ENCODE assay signal across 8 mouse cellular contexts in the genomic region with DNA sequence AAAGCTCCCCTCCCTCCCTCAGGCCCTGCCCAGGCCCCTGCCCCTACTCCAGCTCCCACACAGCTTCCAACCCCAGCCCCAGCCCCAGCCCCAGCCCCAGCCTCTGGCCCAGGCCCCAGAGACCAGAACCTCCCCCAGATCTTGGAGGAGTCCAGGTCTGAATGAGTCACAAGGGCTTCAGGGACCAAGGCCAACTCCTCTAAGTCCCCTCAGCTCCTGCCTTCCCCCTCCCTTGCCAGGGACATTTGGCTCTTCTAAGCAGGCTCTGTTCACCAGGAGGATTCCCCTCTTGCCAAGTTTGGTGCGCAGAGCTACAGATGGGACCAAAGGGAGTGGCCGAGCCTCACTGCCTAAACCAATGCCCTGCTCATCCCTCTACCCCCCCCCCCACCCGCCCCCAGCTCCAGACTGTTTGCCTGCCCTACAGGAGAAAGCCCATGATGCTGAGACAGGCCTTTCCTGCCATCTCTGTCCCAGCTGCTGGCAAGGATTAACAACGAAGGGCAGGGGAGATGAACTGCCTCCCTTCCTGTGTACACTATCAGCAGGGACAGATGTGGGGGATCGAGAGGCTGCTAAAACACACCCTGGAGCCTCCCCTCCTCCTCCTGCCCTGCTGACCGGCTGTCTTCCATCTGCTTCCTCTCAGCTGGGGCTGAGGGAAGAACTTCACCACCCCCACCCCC. TPM values are rescaled to one million over a fixed set of nuclear protein-coding genes. Genes with fewer than 3 reads are reported as not detected.
A peak's percentile ranks its signal among the peaks of the same experiment; 100 is the strongest.
DNase-seq lines count a peak whose midpoint lies in the region; ATAC-seq lines count a peak whose summit lies in the region.

No protein-coding gene starts in this region.

- H3K4me1 ChIP-seq in erythroblast, embryonic 14.5 days (ENCODE audit: control insufficient read depth), result peaks cover 52% of the 10 kb centered on the region
- peaks cover 50% of the 10 kb centered on the region for H3K4me1 ChIP-seq in heart, embryonic 15.5 days (replicated peaks)

- H3K27ac ChIP-seq in heart, embryonic 15.5 days, result peak overlapping the region; percentile 80

- H3K4me2 ChIP-seq in heart, embryonic 15.5 days, result no peak overlapping the region; the same call in 1 of the 2 replicates

- peaks cover 2% of the 10 kb centered on the region for H3K27me3 ChIP-seq in erythroblast, embryonic 14.5 days (ENCODE audit: control insufficient read depth)
- H3K27me3 ChIP-seq in heart, embryonic 15.5 days, result no peaks in the 10 kb centered on the region

- peak overlapping the region; percentile 41 for H3K4me3 ChIP-seq in erythroblast, embryonic 14.5 days (replicated peaks)
- no peak overlapping the region for H3K4me3 ChIP-seq in heart, embryonic 15.5 days

- peaks cover 7% of the 10 kb centered on the region; the same call in 1 of the 2 replicates for H3K9me3 ChIP-seq in erythroblast, embryonic 14.5 days (ENCODE audit: control insufficient read depth, low read length)
- no peaks in the 10 kb centered on the region for H3K9me3 ChIP-seq in heart, embryonic 15.5 days (replicated peaks)

- ATAC-seq in heart, embryonic 15.5 days (replicated peaks; ENCODE audit: insufficient number of reproducible peaks, insufficient read depth, low FRiP score, low read depth), result peak; percentile 85

- WGBS in heart, embryonic 15.5 days, result 7% methylated on average over 6 of the region's 6 CpGs

- peaks cover 66% of the 10 kb centered on the region for H3K36me3 ChIP-seq in erythroblast, embryonic 14.5 days (ENCODE audit: control insufficient read depth)
- 0 out of 2 replicates have a peak, but pooled peaks cover 4% of the 10 kb centered on the region for H3K36me3 ChIP-seq in heart, embryonic 15.5 days

- H3K9ac ChIP-seq in heart, embryonic 15.5 days, result no peak overlapping the region

- DNase-seq in MN1 (ENCODE audit: low spot score), result peak; percentile 93
- peak; percentile 62 for DNase-seq in c-Kit-positive CD71-positive TER-119-negative erythroid progenitor cells, embryonic 14.5 days (ENCODE audit: low read depth)
- DNase-seq in kidney, postnatal 25 days, result peak; percentile 45 to 83
- peak; percentile 88 for DNase-seq in lung, postnatal 10 days
- DNase-seq in skeletal muscle tissue, adult 2 months (ENCODE audit: low read depth, low spot score), result peak; percentile 92
- DNase-seq in B cell, adult 2 months, result no peak

RNA-seq across cellular contexts. Expression of gene Ccr10, which starts 14.4 kb away (rescaled TPM):
- polyA plus RNA-seq in erythroblast, embryonic 14.5 days (2012), result 0.02 TPM in 1 of 2 replicates, not detected in the other
- polyA plus RNA-seq in heart, embryonic 15.5 days (2015; fragmentation: Nextera tagmentation; extraction: Ambion mirVana), result 0.28 and 0.38 TPM in 2 replicates

RNA-seq across cellular contexts. Expression of gene Plekhh3, which starts 18.5 kb away (rescaled TPM):
- polyA plus RNA-seq in erythroblast, embryonic 14.5 days (2012), result 0.15 and 0.21 TPM in 2 replicates
- 10.5 and 13.6 TPM in 2 replicates for polyA plus RNA-seq in heart, embryonic 15.5 days (2015; fragmentation: Nextera tagmentation; extraction: Ambion mirVana)

RNA-seq across cellular contexts. Expression of gene Cntnap1, which starts 19.3 kb away (rescaled TPM):
- polyA plus RNA-seq in erythroblast, embryonic 14.5 days (2012), result 0.01 TPM in 1 of 2 replicates, not detected in the other
- polyA plus RNA-seq in heart, embryonic 15.5 days (2015; fragmentation: Nextera tagmentation; extraction: Ambion mirVana), result 0.50 and 0.85 TPM in 2 replicates

RNA-seq across cellular contexts. Expression of gene Tubg2, which starts 33.9 kb away (rescaled TPM):
- polyA plus RNA-seq in erythroblast, embryonic 14.5 days (2012), result not detected in 2 replicates
- 2.7 and 3.4 TPM in 2 replicates for polyA plus RNA-seq in heart, embryonic 15.5 days (2015; fragmentation: Nextera tagmentation; extraction: Ambion mirVana)

RNA-seq across cellular contexts. Expression of gene Ezh1, which starts 36.6 kb away (rescaled TPM):
- polyA plus RNA-seq in erythroblast, embryonic 14.5 days (2012), result 0.71 and 0.74 TPM in 2 replicates
- 13.3 and 15.0 TPM in 2 replicates for polyA plus RNA-seq in heart, embryonic 15.5 days (2015; fragmentation: Nextera tagmentation; extraction: Ambion mirVana)

Comparison
In these comparisons a context has a peak if more than half of its experiments do, and no peak if none do; other contexts are left out.
1. DNase-seq: peak in MN1 (single experiment), c-Kit-positive CD71-positive TER-119-negative erythroid progenitor cells, embryonic 14.5 days (single experiment), kidney, postnatal 25 days (2 of 2), lung, postnatal 10 days (single experiment) and skeletal muscle tissue, adult 2 months (single experiment); none in B cell, adult 2 months (0 of 2).